Mouse (Mus musculus): Measurements from ENCODE around the gene Pdlim4.

DNA sequence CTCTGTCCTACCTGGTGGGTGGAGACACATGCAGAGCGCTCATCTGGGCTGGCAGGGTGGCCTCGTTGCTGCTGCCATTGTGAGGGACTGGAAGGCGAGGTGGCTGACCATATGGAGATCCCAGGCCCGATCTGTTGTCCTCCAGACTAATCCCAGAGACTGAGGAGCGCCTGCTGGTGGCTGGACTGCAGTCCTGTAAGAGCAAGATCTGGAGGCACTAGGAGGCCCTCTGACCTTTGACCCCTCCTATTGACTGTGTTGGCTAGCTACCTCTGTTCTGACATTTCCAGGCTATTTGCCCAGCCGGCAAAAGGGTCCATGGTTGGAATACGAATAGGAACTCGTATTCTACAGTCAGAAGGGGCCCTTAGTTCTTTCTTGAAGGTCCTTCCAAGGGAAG lies 12.7 kb downstream of the Pdlim4 start:
- TF ChIP-seq CTCF (IDR thresholded peaks at IDR 0.05; ENCODE audit: extremely low read depth, insufficient read depth, low read length) (0 out of 2 replicates have a peak, but pooled peaks have one; percentile 17), POLR2A (IDR thresholded peaks at IDR 0.05; ENCODE audit: extremely low read depth, insufficient read depth, low read length) (no peak)

Data from cortical plate, adult 2 months (tissue).